Mouse (Mus musculus): ENCODE measurements around the gene Il21r. TPM values are rescaled to one million over a fixed set of nuclear protein-coding genes. Genes with fewer than 3 reads are reported as not detected.

The Il21r gene
- polyA plus RNA-seq, 1 experiment from 2014 or later: 0.57 TPM

GRCm38 (mm10) chr7:125596406-125596805, 6.8 kb upstream of the Il21r start:
- 76% methylated on average over 3 of the region's 3 CpGs for WGBS
- no peaks in the 10 kb centered on the region for H3K27me3 ChIP-seq

DNA sequence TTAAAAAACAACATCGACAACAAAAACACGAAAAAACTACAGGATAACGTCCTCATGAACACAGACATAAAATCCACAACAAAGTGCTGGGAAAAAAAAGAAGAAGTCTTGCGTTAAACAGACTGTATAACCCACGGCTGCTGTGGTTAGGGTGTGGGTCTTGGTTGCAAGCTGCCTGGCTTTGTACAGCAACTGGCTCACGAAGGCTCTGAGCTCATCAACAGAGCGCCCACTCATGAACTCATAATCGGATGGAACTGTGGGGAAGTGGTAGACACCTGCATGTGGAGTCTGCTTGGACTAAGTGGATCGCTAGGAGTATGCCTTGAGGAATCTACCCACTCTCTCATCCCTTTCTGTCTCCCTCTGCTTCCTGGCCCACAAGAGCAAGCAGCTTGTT, 6.1 kb upstream of the Il21r start:
- WGBS: 91% methylated on average over 9 of the region's 9 CpGs
- Histone ChIP-seq H3K4me3 (no peak overlapping the region), H3K9me3 (replicated peaks) (no peaks in the 10 kb centered on the region), H3K27ac (no peak overlapping the region), H3K9ac (no peak overlapping the region), H3K4me2 (replicated peaks) (no peak overlapping the region), H3K36me3 (no peaks in the 10 kb centered on the region), H3K27me3 (no peaks in the 10 kb centered on the region), H3K4me1 (no peaks in the 10 kb centered on the region)
- ATAC-seq (ENCODE audit: low FRiP score): no peak

More at GRCm38 (mm10) chr7:125596406-125596805, 6.8 kb upstream of the Il21r start:
- no peak for ATAC-seq (ENCODE audit: low FRiP score)
- H3K27ac ChIP-seq: no peak overlapping the region
- no peak overlapping the region for H3K4me3 ChIP-seq
- no peak overlapping the region for H3K4me2 ChIP-seq (replicated peaks)
- H3K36me3 ChIP-seq: no peaks in the 10 kb centered on the region
- no peak overlapping the region for H3K9ac ChIP-seq
- H3K9me3 ChIP-seq (replicated peaks): no peaks in the 10 kb centered on the region
- no peaks in the 10 kb centered on the region for H3K4me1 ChIP-seq

- H3K36me3 ChIP-seq: no peaks in the 10 kb centered on the region
- WGBS: 82% methylated on average over 11 of the region's 11 CpGs
- H3K4me2 ChIP-seq (replicated peaks): no peak overlapping the region
- H3K4me3 ChIP-seq: no peak overlapping the region
- no peak overlapping the region for H3K9ac ChIP-seq
- no peaks in the 10 kb centered on the region for H3K9me3 ChIP-seq (replicated peaks)
- no peaks in the 10 kb centered on the region for H3K4me1 ChIP-seq
- no peak for ATAC-seq (ENCODE audit: low FRiP score)
- no peak overlapping the region for H3K27ac ChIP-seq
- no peaks in the 10 kb centered on the region for H3K27me3 ChIP-seq
Observed at GRCm38 (mm10) chr7:125597516-125598347, 5.5 kb upstream of the Il21r start.

GRCm38 (mm10) chr7:125599373-125599973, 3.8 kb upstream of the Il21r start:
- H3K4me2 ChIP-seq (replicated peaks): no peak overlapping the region
- H3K4me3 ChIP-seq: no peak overlapping the region
- no peaks in the 10 kb centered on the region for H3K4me1 ChIP-seq
- no peaks in the 10 kb centered on the region for H3K9me3 ChIP-seq (replicated peaks)
- H3K36me3 ChIP-seq: no peaks in the 10 kb centered on the region
- no peak overlapping the region for H3K9ac ChIP-seq
- no peaks in the 10 kb centered on the region for H3K27me3 ChIP-seq
- H3K27ac ChIP-seq: no peak overlapping the region
- ATAC-seq (ENCODE audit: low FRiP score): no peak
- WGBS: 67% methylated on average over 4 of the region's 4 CpGs

DNA sequence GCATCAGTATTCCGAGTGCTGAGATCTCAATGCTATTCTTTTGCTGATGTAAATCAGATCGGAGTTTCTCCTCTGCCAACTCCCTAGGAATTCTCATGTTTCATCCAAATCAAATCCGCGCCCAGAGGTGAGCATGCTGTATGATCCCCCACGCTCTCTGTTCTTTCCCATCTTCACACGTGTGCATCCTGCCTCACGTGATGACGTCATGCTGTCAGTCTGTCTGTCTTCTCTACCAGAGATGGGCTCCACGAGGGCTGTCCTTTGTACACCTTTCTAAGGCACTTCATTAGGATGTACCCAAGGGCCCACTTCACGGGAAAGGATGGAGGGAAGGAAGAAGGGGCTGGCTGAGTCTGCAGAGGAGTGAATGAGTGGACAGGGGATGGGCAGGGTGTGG, 3.1 kb upstream of the Il21r start:
- no peaks in the 10 kb centered on the region for H3K9me3 ChIP-seq (replicated peaks)
- H3K4me2 ChIP-seq (replicated peaks): no peak overlapping the region
- H3K4me3 ChIP-seq: no peak overlapping the region
- 77% methylated on average over 10 of the region's 10 CpGs for WGBS
- no peak overlapping the region for H3K9ac ChIP-seq
- no peak for ATAC-seq (ENCODE audit: low FRiP score)
- no peaks in the 10 kb centered on the region for H3K4me1 ChIP-seq
- no peak overlapping the region for H3K27ac ChIP-seq
- no peaks in the 10 kb centered on the region for H3K27me3 ChIP-seq
- no peaks in the 10 kb centered on the region for H3K36me3 ChIP-seq

DNA sequence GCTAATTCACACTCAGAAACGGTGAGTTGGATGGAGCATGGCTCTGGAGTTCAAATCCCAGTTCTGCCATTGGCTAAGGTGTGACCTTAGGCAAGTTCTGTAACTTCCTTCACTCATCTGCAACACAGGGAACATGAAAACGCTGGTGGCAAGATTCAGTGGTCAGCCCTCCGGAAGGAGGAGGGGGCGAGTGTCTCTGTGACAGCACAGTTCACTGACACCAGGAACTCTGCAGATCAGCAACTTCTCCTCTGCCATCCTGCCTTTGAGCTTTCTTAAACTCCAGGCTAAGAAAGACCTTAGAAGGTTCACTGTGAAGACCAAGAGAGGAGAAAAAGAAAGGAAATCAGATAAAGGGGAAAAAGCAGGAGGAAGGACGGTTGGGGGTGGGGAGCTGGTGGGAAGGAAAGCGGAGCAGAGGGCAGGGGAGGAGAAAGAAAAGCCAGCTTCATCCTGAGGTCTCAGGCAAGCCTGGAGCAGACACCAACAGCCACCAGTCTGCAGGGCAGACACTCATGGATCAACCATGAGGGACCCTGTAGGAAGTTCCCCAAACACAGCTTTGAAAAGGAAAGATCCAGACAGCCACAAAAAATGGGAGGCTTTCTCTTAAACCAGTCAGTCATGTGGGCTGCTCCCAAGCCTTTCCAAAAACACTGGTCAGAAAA, 2.5 kb upstream of the Il21r start:
- WGBS: 48% methylated on average over 6 of the region's 6 CpGs
- Histone ChIP-seq H3K9ac (no peak overlapping the region), H3K27me3 (no peaks in the 10 kb centered on the region), H3K36me3 (no peaks in the 10 kb centered on the region), H3K4me3 (no peak overlapping the region), H3K4me2 (replicated peaks) (no peak overlapping the region), H3K9me3 (replicated peaks) (no peaks in the 10 kb centered on the region), H3K27ac (no peak overlapping the region), H3K4me1 (no peaks in the 10 kb centered on the region)
- ATAC-seq (ENCODE audit: low FRiP score): no peak

- Histone ChIP-seq H3K4me2 (replicated peaks) (no peak overlapping the region), H3K9me3 (replicated peaks) (no peaks in the 10 kb centered on the region), H3K27me3 (no peaks in the 10 kb centered on the region), H3K27ac (no peak overlapping the region), H3K4me1 (no peaks in the 10 kb centered on the region), H3K36me3 (no peaks in the 10 kb centered on the region), H3K9ac (no peak overlapping the region), H3K4me3 (no peak overlapping the region)
- ATAC-seq (ENCODE audit: low FRiP score): no peak
- WGBS: 88% methylated on average over 6 of the region's 6 CpGs
Observed at GRCm38 (mm10) chr7:125601280-125601670, 2.0 kb upstream of the Il21r start.

DNA sequence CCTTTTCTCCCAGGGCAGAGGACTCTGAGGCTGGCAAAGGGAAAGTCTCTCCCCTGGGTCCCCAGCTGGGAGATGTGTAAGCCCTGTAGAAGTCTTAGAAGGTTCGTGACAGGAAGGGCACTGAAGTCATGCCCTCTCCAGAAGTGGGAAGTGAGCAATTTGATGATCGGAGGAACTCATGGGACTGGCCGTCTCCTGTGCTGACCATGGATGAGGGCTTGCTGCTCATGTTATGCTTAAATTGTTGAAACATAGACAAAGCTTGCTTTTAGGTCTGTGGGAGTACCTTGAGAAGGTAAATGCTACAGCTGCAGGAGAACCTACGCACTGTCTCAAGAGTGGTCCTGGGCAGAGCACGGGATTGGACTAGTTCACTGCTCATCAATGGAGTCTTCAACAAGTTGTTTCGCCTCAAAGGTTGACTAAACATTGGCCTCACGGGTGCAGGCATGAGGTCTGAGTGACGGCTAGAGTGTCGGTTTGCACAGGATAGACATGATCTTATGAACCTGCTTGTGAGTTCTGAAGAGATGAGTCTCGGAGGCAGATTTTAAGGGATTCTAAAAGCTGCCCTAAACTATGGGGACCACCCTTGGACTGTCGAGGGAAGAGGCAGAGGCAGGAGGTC, 1.3 kb upstream of the Il21r start:
- ATAC-seq (ENCODE audit: low FRiP score): no peak
- no peak overlapping the region for H3K4me2 ChIP-seq (replicated peaks)
- 74% methylated on average over 11 of the region's 11 CpGs for WGBS
- H3K36me3 ChIP-seq: no peaks in the 10 kb centered on the region
- no peak overlapping the region for H3K4me3 ChIP-seq
- no peak overlapping the region for H3K27ac ChIP-seq
- H3K27me3 ChIP-seq: no peaks in the 10 kb centered on the region
- no peak overlapping the region for H3K9ac ChIP-seq
- H3K4me1 ChIP-seq: no peaks in the 10 kb centered on the region
- H3K9me3 ChIP-seq (replicated peaks): no peaks in the 10 kb centered on the region

DNA sequence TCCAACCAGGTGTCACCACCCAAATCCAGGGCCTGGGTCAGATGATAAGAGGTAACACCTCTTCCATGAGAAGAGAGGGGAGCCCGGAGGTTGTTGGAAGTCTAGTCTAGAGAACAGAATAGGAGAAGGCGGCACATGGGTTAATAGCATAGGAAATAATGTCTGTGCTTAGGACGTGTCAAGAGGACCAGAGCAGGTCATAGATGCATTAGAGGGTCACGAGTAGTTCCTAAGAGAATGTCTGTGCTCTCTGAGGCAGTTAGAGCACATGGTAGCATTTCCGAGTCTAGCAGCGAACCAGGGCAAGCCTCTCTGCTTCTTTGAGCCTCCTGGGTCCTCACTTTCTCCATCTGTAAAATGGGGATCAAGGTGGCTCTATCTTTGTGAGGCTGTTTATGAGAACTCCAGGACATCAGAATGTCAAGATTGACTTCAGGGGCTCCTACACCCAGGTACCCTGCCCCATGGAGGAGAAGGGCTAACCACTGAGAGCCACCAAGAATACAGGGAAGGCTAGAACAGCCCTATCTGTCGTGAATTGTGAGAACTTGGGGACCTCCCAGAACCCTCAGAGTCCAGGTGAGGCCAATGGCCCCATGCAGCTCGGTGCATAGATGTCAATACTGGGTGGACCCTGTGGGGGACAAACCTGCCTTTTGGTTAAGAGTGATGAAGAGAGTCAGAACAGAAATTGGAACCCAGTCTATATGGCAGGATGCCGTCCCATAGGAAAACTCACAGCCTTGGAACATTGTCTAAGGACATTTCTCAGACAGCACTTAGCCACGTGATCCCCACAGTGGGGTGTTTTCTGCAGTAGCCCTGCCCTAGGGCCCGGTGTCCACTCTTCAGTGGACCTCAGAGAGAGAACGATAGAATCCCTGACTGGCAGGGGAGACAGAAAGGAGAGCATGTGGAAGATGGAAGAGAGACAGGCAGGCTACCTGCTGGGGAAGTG, 1.4 kb downstream of the Il21r start:
- WGBS: 78% methylated on average over 12 of the region's 12 CpGs
- Histone ChIP-seq H3K27ac (no peak overlapping the region), H3K4me3 (no peak overlapping the region)

DNA sequence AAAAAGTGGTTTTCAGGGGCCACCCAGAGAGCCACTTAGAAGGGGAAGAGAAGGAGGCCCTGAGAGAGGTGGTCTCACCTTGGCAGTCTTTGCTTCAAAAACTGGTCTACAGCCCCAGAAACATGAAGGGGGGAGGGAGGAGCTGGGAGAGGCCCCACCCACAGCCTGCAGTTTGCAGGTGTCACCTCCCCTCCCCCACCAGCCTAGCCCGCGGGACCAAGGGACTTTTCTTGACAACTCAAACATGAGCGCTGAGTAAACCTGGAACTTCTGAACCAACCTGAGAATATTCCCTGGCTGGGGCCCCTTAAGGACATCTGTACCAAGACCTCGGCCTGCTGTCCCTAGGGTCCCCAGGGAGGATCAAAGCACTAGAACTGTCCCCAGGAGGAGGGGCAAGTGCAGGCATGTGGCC, 2.5 kb downstream of the Il21r start:
- Histone ChIP-seq H3K9ac (no peak overlapping the region), H3K4me3 (no peak overlapping the region), H3K4me1 (no peaks in the 10 kb centered on the region), H3K4me2 (replicated peaks) (no peak overlapping the region), H3K27me3 (no peaks in the 10 kb centered on the region), H3K9me3 (replicated peaks) (peaks cover 9% of the 10 kb centered on the region; the same call in 1 of the 2 replicates), H3K36me3 (no peaks in the 10 kb centered on the region), H3K27ac (no peak overlapping the region)
- ATAC-seq (ENCODE audit: low FRiP score): no peak
- WGBS: 57% methylated on average over 4 of the region's 4 CpGs

More for the DNA sequence above, 1.4 kb downstream of the Il21r start:
- H3K27me3 ChIP-seq: no peaks in the 10 kb centered on the region
- no peak overlapping the region for H3K9ac ChIP-seq
- H3K36me3 ChIP-seq: no peaks in the 10 kb centered on the region
- no peak for ATAC-seq (ENCODE audit: low FRiP score)
- H3K9me3 ChIP-seq (replicated peaks): peaks cover 5% of the 10 kb centered on the region; the same call in 1 of the 2 replicates
- H3K4me1 ChIP-seq: no peaks in the 10 kb centered on the region
- no peak overlapping the region for H3K4me2 ChIP-seq (replicated peaks)

GRCm38 (mm10) chr7:125606265-125607164, 3.3 kb downstream of the Il21r start:
- no peak for ATAC-seq (ENCODE audit: low FRiP score)
- Histone ChIP-seq H3K27ac (no peak overlapping the region), H3K4me2 (replicated peaks) (no peak overlapping the region), H3K9me3 (replicated peaks) (peaks cover 9% of the 10 kb centered on the region; the same call in 1 of the 2 replicates), H3K36me3 (no peaks in the 10 kb centered on the region), H3K9ac (no peak overlapping the region), H3K4me1 (no peaks in the 10 kb centered on the region), H3K27me3 (no peaks in the 10 kb centered on the region), H3K4me3 (no peak overlapping the region)
- WGBS: 70% methylated on average over 2 of the region's 2 CpGs
